Mouse (Mus musculus) MEL (cell line): ENCODE measurements at regions not wholly inside any gene's neighbourhood (a gene's known extent, or its start where the extent isn't known, plus 50 kb on each side); places are given as distances from the start of the nearest gene placed in this dataset.
A peak's percentile ranks its signal among the peaks of the same experiment; 100 is the strongest.
"Not testable (repeated sequence)": the region's sequence is repeated elsewhere in the genome, so short reads cannot be mapped to it uniquely, and the experiment has no call there.

Experiments used
- CTCF ChIP-seq, 3 experiments: IDR thresholded peaks in 2 of 3; conservative IDR thresholded peaks in 1 of 3; 2 replicates each; pipeline ENCODE4 v1.5.1; 2011 to 2012; ENCODE audit warnings: low read length in 3 of 3, low read depth in 2 of 3, mild to moderate bottlenecking in 2 of 3, improper control_type of control experiment in 1 of 3, inconsistent platforms in 1 of 3, mixed read lengths in 1 of 3, moderate library complexity in 1 of 3; ENCODE audit not compliant: control insufficient read depth in 1 of 3, insufficient read depth in 1 of 3, poor library complexity in 1 of 3, severe bottlenecking in 1 of 3
- HCFC1 ChIP-seq: IDR thresholded peaks from 2 replicates; pipeline ENCODE4 v1.6.1; 2012; ENCODE audit warnings: low read depth, mild to moderate bottlenecking, inconsistent platforms, low read length, improper control_type of control experiment, moderate library complexity
- JUND ChIP-seq: IDR thresholded peaks from 2 replicates; pipeline ENCODE4 v1.6.1; 2011; ENCODE audit warnings: low read depth, mild to moderate bottlenecking, improper control_type of control experiment, low read length
- MYC ChIP-seq: IDR thresholded peaks from 2 replicates; pipeline ENCODE4 v1.6.1; 2011; ENCODE audit warnings: low read depth, mild to moderate bottlenecking, low read length, improper control_type of control experiment, moderate library complexity
- POLR2A ChIP-seq, 2 experiments: IDR thresholded peaks; 2 replicates each; pipeline ENCODE4 v1.6.1; 2011 to 2012; ENCODE audit warnings: low read length in 2 of 2, mild to moderate bottlenecking in 2 of 2, control low read depth in 1 of 2, improper control_type of control experiment in 1 of 2, low read depth in 1 of 2, moderate library complexity in 1 of 2; ENCODE audit not compliant: control insufficient read depth in 1 of 2, insufficient read depth in 1 of 2, poor library complexity in 1 of 2
- POLR2AphosphoS2 ChIP-seq: IDR thresholded peaks from 2 replicates; pipeline ENCODE4 v1.6.1; 2011; ENCODE audit warnings: low read length, improper control_type of control experiment
- TAL1 ChIP-seq: IDR thresholded peaks from 2 replicates; pipeline ENCODE4 v1.6.1; 2012; ENCODE audit warnings: mild to moderate bottlenecking, inconsistent platforms, low read length, moderate library complexity, mixed read lengths
- USF2 ChIP-seq, 2 experiments: IDR thresholded peaks; 2 replicates each; pipeline ENCODE4 v1.6.1; 2011 to 2012; ENCODE audit warnings: improper control_type of control experiment in 2 of 2, low read length in 2 of 2, borderline replicate concordance in 1 of 2, inconsistent platforms in 1 of 2, low read depth in 1 of 2, mild to moderate bottlenecking in 1 of 2; ENCODE audit not compliant: insufficient read depth in 1 of 2
- ZMIZ1 ChIP-seq: IDR thresholded peaks from 2 replicates; pipeline ENCODE4 v1.6.1; 2012; ENCODE audit warnings: low read depth, mild to moderate bottlenecking, inconsistent platforms, low read length, improper control_type of control experiment, moderate library complexity

DNA sequence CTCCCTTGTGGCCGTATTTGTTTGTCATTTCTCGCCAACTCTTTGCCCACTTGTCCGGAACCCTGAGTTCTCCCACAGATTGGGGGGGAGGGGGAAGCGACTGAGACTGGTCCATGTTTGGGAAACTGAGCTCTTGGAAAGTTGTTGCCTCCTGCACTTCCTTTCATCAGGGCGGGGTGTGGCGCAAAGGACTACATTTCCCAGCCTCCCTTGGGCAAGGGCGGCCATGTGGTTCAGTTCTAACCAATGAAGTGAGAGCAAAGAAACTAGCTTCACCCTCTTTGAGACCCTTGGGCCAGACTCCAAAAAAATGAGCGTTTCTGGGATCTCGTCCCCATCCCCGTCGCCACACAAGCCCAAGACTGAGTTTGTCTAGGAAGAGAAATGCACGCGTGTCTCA is 81.6 kb downstream of the Cd2 start:
- TF ChIP-seq TAL1; USF2 (IDR thresholded peaks at IDR 0.05; ENCODE audit: borderline replicate concordance in 1 of 2, insufficient read depth in 1 of 2, low read depth in 1 of 2, low read length in 2 of 2); POLR2A (IDR thresholded peaks at IDR 0.05; ENCODE audit: control insufficient read depth in 1 of 2, insufficient read depth in 1 of 2, low read depth in 1 of 2, low read length in 2 of 2, poor library complexity in 1 of 2); CTCF (IDR thresholded peaks at IDR 0.05 in 2 of 3, conservative IDR thresholded peaks at IDR 0.05 in 1 of 3; ENCODE audit: control insufficient read depth in 1 of 3, insufficient read depth in 1 of 3, low read depth in 2 of 3, low read length in 3 of 3, poor library complexity in 1 of 3, severe bottlenecking in 1 of 3); MYC; JUND; ZMIZ1; POLR2AphosphoS2: not testable (repeated sequence)
- peak; percentile 68 for TF ChIP-seq HCFC1
